Mouse (Mus musculus) brain, embryonic 14.5 days (tissue): Measurements from ENCODE around the gene Mfn1.

Experiments
- CTCF ChIP-seq: fragments of 200-500 bp; IDR thresholded peaks from 2 replicates; pipeline ENCODE4 v1.5.1; 2012; ENCODE audit warnings: inconsistent platforms, mild to moderate bottlenecking, moderate library complexity, borderline replicate concordance; ENCODE audit not compliant: insufficient read depth, insufficient read length; ENCODE audit errors: extremely low read depth
- POLR2A ChIP-seq: fragments of 200-500 bp; IDR thresholded peaks from 2 replicates; pipeline ENCODE4 v1.6.1; 2012; ENCODE audit warnings: mild to moderate bottlenecking, inconsistent platforms, borderline replicate concordance; ENCODE audit not compliant: poor library complexity, insufficient read depth, insufficient read length, severe bottlenecking; ENCODE audit errors: extremely low read depth

- TF ChIP-seq CTCF (peak; percentile 16; the same call in 1 of the 2 replicates), POLR2A (no peak)
Observed at GRCm38 (mm10) chr3:32494387-32495087, 34.7 kb upstream of the Mfn1 start.
